Mouse (Mus musculus): ENCODE measurements around the gene Clic6. TPM values are rescaled to one million over a fixed set of nuclear protein-coding genes. Genes with fewer than 3 reads are reported as not detected.

Clic6 gene
- polyA plus RNA-seq, 1 experiment from 2014 or later: 1.9 TPM

- H3K4me2 ChIP-seq (ENCODE audit: low read depth, low read length): no peak overlapping the region
- H3K9me3 ChIP-seq (replicated peaks; ENCODE audit: control insufficient read depth, low read length): no peaks in the 10 kb centered on the region
- WGBS: 75% methylated on average over 10 of the region's 10 CpGs
- no peaks in the 10 kb centered on the region for H3K36me3 ChIP-seq (ENCODE audit: control insufficient read depth, insufficient read depth)
- H3K9ac ChIP-seq (ENCODE audit: low read length): no peak overlapping the region
- no peaks in the 10 kb centered on the region for H3K4me1 ChIP-seq (ENCODE audit: control insufficient read depth, insufficient read depth, low read length)
- no peak overlapping the region for H3K27ac ChIP-seq (ENCODE audit: low read length)
- H3K4me3 ChIP-seq (ENCODE audit: low read length): no peak overlapping the region
- no peak for ATAC-seq (replicated peaks; ENCODE audit: extremely low read depth, insufficient read depth, low FRiP score)
- no peaks in the 10 kb centered on the region for H3K27me3 ChIP-seq (ENCODE audit: control insufficient read depth, insufficient read depth, low read length)
Measured at GRCm38 (mm10) chr16:92580981-92581380, 95.4 kb downstream of the Clic6 start.

DNA sequence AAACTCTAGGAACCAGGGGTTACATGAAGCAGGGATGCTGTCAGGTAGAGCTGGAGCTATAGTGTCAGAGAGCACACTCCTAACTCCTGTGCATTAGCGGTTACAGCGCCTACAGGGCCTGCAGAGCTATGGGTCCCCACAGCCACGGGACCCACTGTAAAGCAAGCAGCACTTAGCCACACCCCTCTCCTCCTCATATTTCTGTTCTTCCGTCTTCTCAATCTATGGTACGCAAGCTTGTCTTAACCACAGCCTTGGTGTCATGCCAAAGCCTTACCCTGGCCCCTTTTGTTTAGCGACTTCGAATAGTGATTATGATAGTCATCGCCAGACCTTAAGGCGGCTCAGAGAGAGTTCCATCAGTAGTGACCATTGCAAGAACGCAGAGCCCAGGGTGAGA, 96.2 kb downstream of the Clic6 start:
- Histone ChIP-seq H3K9me3 (replicated peaks; ENCODE audit: control insufficient read depth, low read length) (no peaks in the 10 kb centered on the region), H3K4me3 (ENCODE audit: low read length) (no peak overlapping the region), H3K27ac (ENCODE audit: low read length) (no peak overlapping the region), H3K4me1 (ENCODE audit: control insufficient read depth, insufficient read depth, low read length) (no peaks in the 10 kb centered on the region), H3K4me2 (ENCODE audit: low read depth, low read length) (no peak overlapping the region), H3K27me3 (ENCODE audit: control insufficient read depth, insufficient read depth, low read length) (no peaks in the 10 kb centered on the region), H3K9ac (ENCODE audit: low read length) (no peak overlapping the region), H3K36me3 (ENCODE audit: control insufficient read depth, insufficient read depth) (no peaks in the 10 kb centered on the region)
- ATAC-seq (replicated peaks; ENCODE audit: extremely low read depth, insufficient read depth, low FRiP score): no peak
- 68% methylated on average over 10 of the region's 10 CpGs for WGBS

- Histone ChIP-seq H3K27ac (ENCODE audit: low read length) (no peak overlapping the region), H3K36me3 (ENCODE audit: control insufficient read depth, insufficient read depth) (no peaks in the 10 kb centered on the region), H3K27me3 (ENCODE audit: control insufficient read depth, insufficient read depth, low read length) (no peaks in the 10 kb centered on the region), H3K9me3 (replicated peaks; ENCODE audit: control insufficient read depth, low read length) (no peaks in the 10 kb centered on the region), H3K4me2 (ENCODE audit: low read depth, low read length) (no peak overlapping the region), H3K4me3 (ENCODE audit: low read length) (no peak overlapping the region), H3K4me1 (ENCODE audit: control insufficient read depth, insufficient read depth, low read length) (no peaks in the 10 kb centered on the region), H3K9ac (ENCODE audit: low read length) (no peak overlapping the region)
- WGBS: 79% methylated on average over 4 of the region's 4 CpGs
- ATAC-seq (replicated peaks; ENCODE audit: extremely low read depth, insufficient read depth, low FRiP score): no peak
Measured at GRCm38 (mm10) chr16:92587836-92588235, 102.3 kb downstream of the Clic6 start.

Other genes with a start within 250 kb of the Clic6 start
- 1.1 and 1.3 TPM in 2 replicates for gene Kcne2, start 193.3 kb upstream of the Clic6 start, polyA plus RNA-seq (2015; fragmentation: Nextera tagmentation; extraction: Ambion mirVana)
- gene Smim11, start 184.4 kb upstream of the Clic6 start, polyA plus RNA-seq (2015; fragmentation: Nextera tagmentation; extraction: Ambion mirVana): 120 and 124 TPM in 2 replicates
- 0.05 TPM in 1 of 2 replicates, not detected in the other for gene Fam243, start 164.3 kb upstream of the Clic6 start, polyA plus RNA-seq (2015; fragmentation: Nextera tagmentation; extraction: Ambion mirVana)
- gene Kcne1, start 126.3 kb upstream of the Clic6 start, polyA plus RNA-seq (2015; fragmentation: Nextera tagmentation; extraction: Ambion mirVana): 166 and 187 TPM in 2 replicates
- gene Rcan1, start 14.9 kb upstream of the Clic6 start, polyA plus RNA-seq (2015; fragmentation: Nextera tagmentation; extraction: Ambion mirVana): 80.7 and 89.2 TPM in 2 replicates